Mouse (Mus musculus) embryonic fibroblast, embryonic 13.5 days (primary cell): ENCODE results near the gene Cwc22.

Experiments
- CTCF ChIP-seq: IDR thresholded peaks from 2 replicates; pipeline ENCODE4 v1.5.1; 2011; ENCODE audit warnings: mild to moderate bottlenecking, control low read depth, low read length, moderate library complexity, borderline replicate concordance; ENCODE audit not compliant: insufficient read depth
- POLR2A ChIP-seq: IDR thresholded peaks from 2 replicates; pipeline ENCODE4 v1.6.1; 2011; ENCODE audit warnings: low read depth, mild to moderate bottlenecking, control low read depth, low read length, moderate library complexity

DNA sequence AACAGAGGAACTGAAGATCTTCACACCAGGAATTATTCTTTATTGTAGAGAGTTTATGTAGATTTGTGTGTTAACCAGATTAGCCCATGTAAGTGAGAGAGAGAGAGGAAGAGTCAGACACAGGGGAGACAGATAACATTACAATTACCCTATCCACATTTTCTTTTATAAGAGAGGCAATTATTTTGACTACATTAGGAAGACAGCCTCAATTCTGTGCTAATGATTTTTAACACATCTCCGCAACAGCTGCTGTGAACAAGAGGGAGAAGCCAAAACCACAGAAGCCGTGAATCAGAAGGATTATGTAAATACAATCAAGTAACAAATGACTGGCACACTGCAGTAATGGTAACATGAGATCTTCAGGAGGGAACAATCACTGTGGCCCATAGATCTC, 12.5 kb downstream of the Cwc22 start:
- TF ChIP-seq CTCF (no peak), POLR2A (no peak)
